Mouse (Mus musculus) MEL (cell line): ENCODE data around the gene Ryk. TPM values are rescaled to one million over a fixed set of nuclear protein-coding genes. Genes with fewer than 3 reads are reported as not detected.

Experiments used
- DNase-seq: peaks from one replicate; pipeline ENCODE4 v3.0.0; 2011; ENCODE audit warnings: low read depth, low spot score
- H3K27ac ChIP-seq: 2 replicates; pipeline ENCODE4 v1.5.1; 2012; ENCODE audit warnings: low read depth, mild to moderate bottlenecking, control low read depth, low read length, moderate library complexity; ENCODE audit not compliant: control insufficient read depth
- H3K27me3 ChIP-seq, 2 experiments: fragments of 150-350 bp in 1 of 2; sonication (generic) in 1 of 2; 2 replicates each; pipeline ENCODE4 v1.6.1; 2012; ENCODE audit warnings: low read length in 2 of 2, mild to moderate bottlenecking in 2 of 2, improper control_type of control experiment in 1 of 2, moderate library complexity in 1 of 2; ENCODE audit not compliant: insufficient read depth in 2 of 2, control insufficient read depth in 1 of 2
- H3K36me3 ChIP-seq, 2 experiments: 2 replicates each; pipeline ENCODE4 v1.6.1; 2012 to 2014; ENCODE audit warnings: low read length in 2 of 2, improper control_type of control experiment in 1 of 2, inconsistent platforms in 1 of 2, mild to moderate bottlenecking in 1 of 2; ENCODE audit not compliant: insufficient read depth in 2 of 2, control insufficient read depth in 1 of 2
- H3K4me1 ChIP-seq, 2 experiments: fragments of 150-350 bp in 1 of 2; sonication (generic) in 1 of 2; 2 replicates each; pipeline ENCODE4 v1.6.1; 2012; ENCODE audit warnings: low read length in 2 of 2, improper control_type of control experiment in 1 of 2, mild to moderate bottlenecking in 1 of 2; ENCODE audit not compliant: insufficient read depth in 2 of 2, control insufficient read depth in 1 of 2
- H3K4me3 ChIP-seq, 2 experiments: fragments of 150-350 bp in 1 of 2; sonication (generic) in 1 of 2; 2 replicates each; pipeline ENCODE4 v1.5.1; 2012; ENCODE audit warnings: low read depth in 2 of 2, low read length in 2 of 2, mild to moderate bottlenecking in 2 of 2, moderate library complexity in 2 of 2, control low read depth in 1 of 2, improper control_type of control experiment in 1 of 2; ENCODE audit not compliant: control insufficient read depth in 1 of 2, insufficient read depth in 1 of 2
- H3K79me2 ChIP-seq: 2 replicates; pipeline ENCODE4 v1.6.1; 2012; ENCODE audit warnings: mild to moderate bottlenecking, low read length, moderate library complexity; ENCODE audit not compliant: control insufficient read depth, poor library complexity, insufficient read depth
- H3K9ac ChIP-seq: 2 replicates; pipeline ENCODE4 v1.6.1; 2012; ENCODE audit warnings: low read depth, mild to moderate bottlenecking, control low read depth, low read length, moderate library complexity; ENCODE audit not compliant: control insufficient read depth, poor library complexity, severe bottlenecking
- H3K9me3 ChIP-seq: fragments of 150-350 bp; sonication (generic); replicated peaks from 2 replicates; pipeline ENCODE4 v1.6.1; 2012; ENCODE audit warnings: mild to moderate bottlenecking, low read length, improper control_type of control experiment, moderate library complexity; ENCODE audit not compliant: insufficient read depth
- BHLHE40 ChIP-seq: IDR thresholded peaks from 2 replicates; pipeline ENCODE4 v1.6.1; 2012; ENCODE audit warnings: low read depth, mild to moderate bottlenecking, inconsistent platforms, low read length, improper control_type of control experiment, borderline replicate concordance
- CHD2 ChIP-seq: IDR thresholded peaks from 2 replicates; pipeline ENCODE4 v1.6.1; 2011; ENCODE audit warnings: low read length, improper control_type of control experiment
- CTCF ChIP-seq, 3 experiments: IDR thresholded peaks in 2 of 3; conservative IDR thresholded peaks in 1 of 3; 2 replicates each; pipeline ENCODE4 v1.5.1; 2011 to 2012; ENCODE audit warnings: low read length in 3 of 3, low read depth in 2 of 3, mild to moderate bottlenecking in 2 of 3, improper control_type of control experiment in 1 of 3, inconsistent platforms in 1 of 3, mixed read lengths in 1 of 3, moderate library complexity in 1 of 3; ENCODE audit not compliant: control insufficient read depth in 1 of 3, insufficient read depth in 1 of 3, poor library complexity in 1 of 3, severe bottlenecking in 1 of 3
- E2F4 ChIP-seq: IDR thresholded peaks from 2 replicates; pipeline ENCODE4 v1.6.1; 2011; ENCODE audit warnings: low read depth, low read length, improper control_type of control experiment, borderline replicate concordance
- GATA1 ChIP-seq: IDR thresholded peaks from 2 replicates; pipeline ENCODE4 v1.6.1; 2011; ENCODE audit warnings: low read depth, low read length, improper control_type of control experiment
- MAFK ChIP-seq: IDR thresholded peaks from 2 replicates; pipeline ENCODE4 v1.6.1; 2011; ENCODE audit warnings: low read depth, mild to moderate bottlenecking, low read length, improper control_type of control experiment, borderline replicate concordance
- MXI1 ChIP-seq: IDR thresholded peaks from 2 replicates; pipeline ENCODE4 v1.6.1; 2011; ENCODE audit warnings: mild to moderate bottlenecking, low read depth, low read length, improper control_type of control experiment
- MYB ChIP-seq: IDR thresholded peaks from 2 replicates; pipeline ENCODE4 v1.6.1; 2011; ENCODE audit warnings: mild to moderate bottlenecking, low read depth, low read length, improper control_type of control experiment
- POLR2AphosphoS2 ChIP-seq: IDR thresholded peaks from 2 replicates; pipeline ENCODE4 v1.6.1; 2011; ENCODE audit warnings: low read length, improper control_type of control experiment
- RAD21 ChIP-seq: IDR thresholded peaks from 2 replicates; pipeline ENCODE4 v1.6.1; 2011; ENCODE audit warnings: mild to moderate bottlenecking, low read depth, low read length, improper control_type of control experiment
- SMC3 ChIP-seq: IDR thresholded peaks from 2 replicates; pipeline ENCODE4 v1.6.1; 2011; ENCODE audit warnings: low read depth, low read length, improper control_type of control experiment
- TBP ChIP-seq: IDR thresholded peaks from 2 replicates; pipeline ENCODE4 v1.8.0; 2011; ENCODE audit warnings: low read depth, low read length, improper control_type of control experiment
- USF2 ChIP-seq, 2 experiments: IDR thresholded peaks; 2 replicates each; pipeline ENCODE4 v1.6.1; 2011 to 2012; ENCODE audit warnings: improper control_type of control experiment in 2 of 2, low read length in 2 of 2, borderline replicate concordance in 1 of 2, inconsistent platforms in 1 of 2, low read depth in 1 of 2, mild to moderate bottlenecking in 1 of 2; ENCODE audit not compliant: insufficient read depth in 1 of 2
- ZC3H11A ChIP-seq: IDR thresholded peaks from 2 replicates; pipeline ENCODE4 v1.6.1; 2012; ENCODE audit warnings: low read depth, mild to moderate bottlenecking, inconsistent platforms, low read length, improper control_type of control experiment
- ZNF384 ChIP-seq: IDR thresholded peaks from 2 replicates; pipeline ENCODE4 v1.6.1; 2012; ENCODE audit warnings: low read depth, mild to moderate bottlenecking, inconsistent platforms, low read length, improper control_type of control experiment
- polyA plus RNA-seq, 2 experiments: library from polyadenylated mRNA; stranded (reverse) in 1 of 2; unstranded in 1 of 2; fragments of >175 nt in 1 of 2; fragments of >200 nt in 1 of 2; gene quantifications; 2 replicates each; pipeline versions ENCODE4 v1.2.1 to v1.2.4; 2012; ENCODE audit warnings: low replicate concordance in 2 of 2, low read depth in 1 of 2; ENCODE audit not compliant: insufficient read length in 2 of 2, insufficient read depth in 1 of 2, missing spikeins in 1 of 2
- total RNA-seq: library from RNA; depleted of rRNA; stranded (reverse); fragments of 300-350 nt; gene quantifications from 2 replicates; pipeline ENCODE4 v1.2.3, GENCODE M21; 2012

Gene Ryk
- total and polyA plus RNA-seq, 3 experiments: 46.0 to 47.3 (median 46.4) TPM

- no peaks in the 10 kb centered on the region for H3K27me3 ChIP-seq
- H3K9me3 ChIP-seq: no peaks in the 10 kb centered on the region
- DNase-seq: no peak
- H3K27ac ChIP-seq: no peak overlapping the region
- no peak overlapping the region for H3K4me3 ChIP-seq
- H3K4me1 ChIP-seq: no peaks in the 10 kb centered on the region
- TF ChIP-seq POLR2AphosphoS2 (no peak), CTCF (IDR thresholded peaks at IDR 0.05 in 2 of 3, conservative IDR thresholded peaks at IDR 0.05 in 1 of 3; ENCODE audit: control insufficient read depth in 1 of 3, insufficient read depth in 1 of 3, low read depth in 2 of 3, low read length in 3 of 3, poor library complexity in 1 of 3, severe bottlenecking in 1 of 3) (no peak), SMC3 (no peak), ZC3H11A (no peak), BHLHE40 (no peak), RAD21 (no peak), CHD2 (no peak), TBP (no peak), MAFK (no peak), MYB (no peak)
- no peak overlapping the region for H3K9ac ChIP-seq
- no peaks in the 10 kb centered on the region for H3K36me3 ChIP-seq
- H3K79me2 ChIP-seq: no peaks in the 10 kb centered on the region
These were observed 114.0 kb downstream of the Ryk start for GRCm38 (mm10) chr9:102948706-102949105.

DNA sequence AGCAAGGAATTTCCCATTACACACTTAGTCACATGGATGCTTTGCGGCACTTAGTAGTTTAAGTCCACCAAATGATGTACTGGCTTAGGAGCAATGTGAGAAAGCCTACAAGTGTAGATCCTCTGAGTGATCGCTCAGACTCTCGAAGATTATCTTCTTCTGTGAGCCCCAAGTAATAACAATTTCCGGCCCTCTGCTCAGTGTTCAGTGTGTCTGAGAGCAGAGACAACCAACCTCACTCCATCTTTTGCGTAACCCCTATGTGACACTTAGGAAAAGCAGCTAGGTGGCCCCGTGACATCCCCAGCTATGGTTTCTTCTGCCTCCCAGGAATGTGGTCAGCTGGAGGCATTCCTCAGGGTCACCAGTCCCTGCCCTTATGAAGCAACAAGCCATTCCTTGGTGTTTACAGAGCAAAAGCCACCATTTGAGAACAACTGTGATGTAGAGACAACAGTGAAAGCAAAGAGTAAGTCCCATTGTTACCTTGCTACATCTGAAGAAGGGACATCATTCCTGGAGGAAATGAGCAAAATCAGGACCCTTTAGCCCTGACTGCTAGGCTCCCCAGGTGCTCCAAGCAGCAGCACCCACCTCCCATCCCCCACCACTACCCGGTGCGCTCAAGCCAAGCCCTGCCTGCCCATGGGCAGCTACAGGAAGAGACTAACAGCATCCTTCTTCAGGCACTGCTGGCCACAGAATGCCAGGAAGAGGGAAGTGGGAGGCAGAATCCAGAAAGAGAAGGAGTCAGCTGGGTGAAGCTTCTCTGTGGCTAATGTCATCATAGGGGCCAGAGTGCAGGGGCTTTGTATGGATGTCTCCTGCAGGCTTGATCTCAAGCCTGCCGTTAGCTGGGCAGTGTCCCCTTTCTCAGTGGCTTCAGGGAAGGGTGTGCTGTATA lies 116.6 kb downstream of the Ryk start:
- no peak for DNase-seq
- TF ChIP-seq GATA1 (no peak), USF2 (IDR thresholded peaks at IDR 0.05; ENCODE audit: borderline replicate concordance in 1 of 2, insufficient read depth in 1 of 2, low read depth in 1 of 2, low read length in 2 of 2) (no peak), E2F4 (no peak), TBP (no peak), CHD2 (no peak), MXI1 (no peak), ZNF384 (no peak)

More for the DNA sequence above, 116.6 kb downstream of the Ryk start:
- no peaks in the 10 kb centered on the region for H3K9me3 ChIP-seq
- H3K27me3 ChIP-seq: no peaks in the 10 kb centered on the region
- H3K4me1 ChIP-seq: no peaks in the 10 kb centered on the region
- H3K9ac ChIP-seq: no peak overlapping the region
- no peak overlapping the region for H3K4me3 ChIP-seq
- H3K79me2 ChIP-seq: no peaks in the 10 kb centered on the region
- H3K27ac ChIP-seq: no peak overlapping the region
- H3K36me3 ChIP-seq: no peaks in the 10 kb centered on the region
